Mouse (Mus musculus) heart, embryonic 16.5 days (tissue): ENCODE results near the gene Zxdc. TPM values are rescaled to one million over a fixed set of nuclear protein-coding genes. Genes with fewer than 3 reads are reported as not detected.

Source experiments
- ATAC-seq: fragments of 200-750 bp; cut with Nextera tagmentation; replicated peaks from 2 replicates; pipeline ENCODE4 v1.8.0; 2017; ENCODE audit warnings: moderate number of reproducible peaks; ENCODE audit not compliant: insufficient read depth, low FRiP score; ENCODE audit errors: extremely low read depth
- H3K27ac ChIP-seq: fragments of 300-500 bp; sonication (generic); 2 replicates; pipeline ENCODE4 v1.5.1; 2014; ENCODE audit warnings: mild to moderate bottlenecking, low read length, control low read depth, moderate library complexity
- H3K27me3 ChIP-seq: fragments of 300-500 bp; sonication (generic); 2 replicates; pipeline ENCODE4 v1.6.1; 2014; ENCODE audit warnings: low read length, mixed read lengths; ENCODE audit not compliant: control insufficient read depth, insufficient read depth
- H3K36me3 ChIP-seq: fragments of 300-500 bp; sonication (generic); 2 replicates; pipeline ENCODE4 v1.6.1; 2014; ENCODE audit not compliant: control insufficient read depth, insufficient read depth
- H3K4me1 ChIP-seq: fragments of 300-500 bp; sonication (generic); 2 replicates; pipeline ENCODE4 v1.6.1; 2014; ENCODE audit warnings: low read length, mixed read lengths; ENCODE audit not compliant: control insufficient read depth, insufficient read depth
- H3K4me2 ChIP-seq: fragments of 300-500 bp; sonication (generic); 2 replicates; pipeline ENCODE4 v1.6.1; 2014; ENCODE audit warnings: low read depth, mild to moderate bottlenecking, control low read depth, low read length
- H3K4me3 ChIP-seq: fragments of 300-500 bp; sonication (generic); 2 replicates; pipeline ENCODE4 v1.5.1; 2014; ENCODE audit warnings: mild to moderate bottlenecking, control low read depth, low read length
- H3K9ac ChIP-seq: fragments of 300-500 bp; sonication (generic); 2 replicates; pipeline ENCODE4 v1.6.1; 2014; ENCODE audit warnings: low read length, control low read depth
- H3K9me3 ChIP-seq: fragments of 300-500 bp; sonication (generic); replicated peaks from 2 replicates; pipeline ENCODE4 v1.6.1; 2016; ENCODE audit warnings: low read length; ENCODE audit not compliant: control insufficient read depth
- WGBS: fragments of 180-500 bp; shearing (Covaris S2); extraction: QIAGEN DNeasy Blood & Tissue Kit; methylation state at CpG from one replicate; pipeline ENCODE4 v1.1.7; 2014; 5-methylcytosine and 5-hydroxymethylcytosine counted together
- polyA plus RNA-seq: library from polyadenylated mRNA; unstranded; fragments of >200 nt; fragmentation: Nextera tagmentation; extraction: Ambion mirVana; gene quantifications from 2 replicates; pipeline ENCODE4 v1.2.1, GENCODE M21; 2015

The Zxdc gene
- polyA plus RNA-seq, 1 experiment from 2014 or later = 6.3 TPM

DNA sequence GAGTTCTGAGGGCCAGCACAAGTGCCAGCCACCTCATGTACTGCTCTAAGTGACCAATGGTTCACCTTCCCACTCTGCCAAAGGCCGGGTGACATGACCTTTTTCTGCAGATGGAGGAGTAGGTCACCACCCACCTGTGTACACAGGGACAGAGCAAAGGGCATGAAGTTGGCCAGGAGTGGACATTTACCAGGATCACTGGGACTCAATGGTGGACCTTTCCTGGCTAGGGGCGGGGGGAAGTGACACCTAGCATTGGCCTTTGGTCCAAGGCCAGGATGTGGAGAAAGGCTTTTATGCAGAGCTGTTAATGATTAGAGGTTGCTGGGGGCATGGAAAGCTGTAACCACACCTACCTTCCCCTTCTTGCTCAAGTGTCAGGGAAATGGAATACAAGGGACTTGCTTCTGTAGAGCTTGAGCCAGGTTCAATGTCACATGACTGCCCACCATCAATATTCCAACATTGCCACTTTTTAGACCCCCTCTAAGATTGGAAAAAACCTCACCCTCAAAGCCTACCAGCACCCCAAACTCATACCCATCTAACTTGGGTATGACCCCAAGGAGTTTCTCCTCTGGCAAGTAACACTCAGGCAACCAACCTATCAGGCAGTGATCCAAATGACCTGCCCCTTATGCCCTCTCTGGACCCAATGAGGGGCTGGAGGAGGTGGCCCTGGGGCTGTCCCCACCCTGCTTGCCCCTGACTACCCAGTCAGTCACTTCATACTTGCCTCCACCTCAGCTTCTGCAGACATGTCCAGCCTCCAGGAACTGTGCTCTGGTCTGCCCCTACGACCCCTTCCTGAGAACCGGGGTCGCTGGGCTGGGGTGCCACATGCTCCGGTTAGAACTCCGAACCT is 36.5 kb upstream of the Zxdc start, which contains the start of gene Uroc1:
TSS of gene Uroc1 (plus strand) at position 724 of the 865 bp plus-strand sequence.
- Histone ChIP-seq H3K9me3 (no peaks in the 10 kb centered on the region), H3K4me1 (no peaks in the 10 kb centered on the region), H3K9ac (no peak within 1 kb of the TSS), H3K27me3 (no peaks in the 10 kb centered on the region), H3K36me3 (no peaks in the 10 kb centered on the region), H3K4me2 (no peak within 1 kb of the TSS), H3K27ac (no peak within 1 kb of the TSS), H3K4me3 (no peak within 1 kb of the TSS)
- no peak for ATAC-seq
- WGBS = 80% methylated on average over 7 of the region's 7 CpGs

- Histone ChIP-seq H3K27ac (no peak overlapping the region), H3K9ac (no peak overlapping the region), H3K4me1 (no peaks in the 10 kb centered on the region), H3K27me3 (no peaks in the 10 kb centered on the region), H3K9me3 (no peaks in the 10 kb centered on the region), H3K4me3 (no peak overlapping the region), H3K4me2 (no peak overlapping the region), H3K36me3 (no peaks in the 10 kb centered on the region)
- WGBS = 61% methylated on average over 3 of the region's 3 CpGs
- no peak for ATAC-seq
These were observed 35.0 kb upstream of the Zxdc start for GRCm38 (mm10) chr6:90334244-90334643.

GRCm38 (mm10) chr6:90342343-90342742 is 26.9 kb upstream of the Zxdc start:
- ATAC-seq = no peak
- H3K27ac ChIP-seq = no peak overlapping the region
- H3K9me3 ChIP-seq = no peaks in the 10 kb centered on the region
- no peak overlapping the region for H3K4me3 ChIP-seq
- no peaks in the 10 kb centered on the region for H3K36me3 ChIP-seq
- no peak overlapping the region for H3K9ac ChIP-seq
- H3K4me1 ChIP-seq = no peaks in the 10 kb centered on the region
- H3K4me2 ChIP-seq = no peak overlapping the region
- no peaks in the 10 kb centered on the region for H3K27me3 ChIP-seq
- 72% methylated on average over 2 of the region's 2 CpGs for WGBS

DNA sequence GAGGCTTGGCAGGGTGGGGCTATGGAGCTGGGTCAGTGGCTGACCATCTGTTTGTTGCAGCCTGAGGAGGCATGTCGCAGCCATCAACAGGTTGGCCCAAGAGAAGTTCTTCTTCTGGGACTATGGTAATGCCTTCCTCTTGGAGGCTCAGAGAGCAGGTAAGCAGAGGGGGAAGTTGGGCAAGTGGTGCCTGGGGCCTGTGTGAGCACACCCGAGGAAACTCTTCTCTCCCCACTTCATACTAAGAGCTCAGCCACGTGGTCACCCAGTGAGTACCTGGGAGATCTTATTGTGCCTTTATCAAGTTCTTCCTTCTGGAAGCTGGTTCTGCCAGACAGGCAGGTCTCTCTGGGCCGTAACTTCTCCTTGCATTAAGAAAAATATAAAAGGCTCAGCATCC is 22.1 kb upstream of the Zxdc start:
- H3K27ac ChIP-seq = no peak overlapping the region
- H3K9ac ChIP-seq = no peak overlapping the region
- no peak overlapping the region for H3K4me3 ChIP-seq
- H3K36me3 ChIP-seq = no peaks in the 10 kb centered on the region
- H3K4me2 ChIP-seq = no peak overlapping the region
- H3K27me3 ChIP-seq = no peaks in the 10 kb centered on the region
- H3K9me3 ChIP-seq = no peaks in the 10 kb centered on the region
- no peak for ATAC-seq
- WGBS = 71% methylated on average over 4 of the region's 4 CpGs
- H3K4me1 ChIP-seq = no peaks in the 10 kb centered on the region

DNA sequence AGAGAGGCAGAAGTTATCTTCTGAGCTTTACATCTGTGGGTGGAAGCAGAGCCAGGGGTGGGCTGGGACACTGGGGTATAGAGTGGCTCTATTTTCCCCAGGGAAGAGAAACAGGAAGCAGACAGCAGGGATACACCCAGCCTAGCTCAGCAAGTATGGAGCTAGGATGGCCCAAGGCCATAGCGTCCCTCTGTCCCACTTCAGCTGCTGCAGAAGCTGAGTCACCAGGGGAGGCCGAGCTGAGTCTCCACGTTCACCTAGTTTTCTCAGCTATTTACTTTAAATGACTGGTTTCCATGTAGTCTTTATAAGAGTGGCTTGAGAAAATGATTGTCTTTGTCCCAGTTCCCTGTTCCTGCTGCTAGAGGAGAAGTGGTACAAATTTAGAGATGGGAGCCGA is 20.8 kb upstream of the Zxdc start:
- Histone ChIP-seq H3K4me3 (no peak overlapping the region), H3K36me3 (no peaks in the 10 kb centered on the region), H3K27me3 (no peaks in the 10 kb centered on the region), H3K4me2 (no peak overlapping the region), H3K9me3 (no peaks in the 10 kb centered on the region), H3K27ac (no peak overlapping the region), H3K9ac (no peak overlapping the region), H3K4me1 (no peaks in the 10 kb centered on the region)
- 66% methylated on average over 4 of the region's 4 CpGs for WGBS
- ATAC-seq = no peak

- no peak overlapping the region for H3K4me3 ChIP-seq
- no peak overlapping the region for H3K4me2 ChIP-seq
- H3K9ac ChIP-seq = no peak overlapping the region
- 45% methylated on average over 2 of the region's 2 CpGs for WGBS
- H3K27ac ChIP-seq = no peak overlapping the region
- no peak for ATAC-seq
- H3K36me3 ChIP-seq = no peaks in the 10 kb centered on the region
- no peaks in the 10 kb centered on the region for H3K27me3 ChIP-seq
- no peaks in the 10 kb centered on the region for H3K4me1 ChIP-seq
- no peaks in the 10 kb centered on the region for H3K9me3 ChIP-seq
These were observed 19.3 kb upstream of the Zxdc start for GRCm38 (mm10) chr6:90350011-90350410.

- Histone ChIP-seq H3K9me3 (no peaks in the 10 kb centered on the region), H3K9ac (no peak overlapping the region), H3K36me3 (no peaks in the 10 kb centered on the region), H3K27me3 (no peaks in the 10 kb centered on the region), H3K4me3 (no peak overlapping the region), H3K27ac (no peak overlapping the region), H3K4me2 (no peak overlapping the region), H3K4me1 (peaks cover 16% of the 10 kb centered on the region)
- ATAC-seq = no peak
- 46% methylated on average over 5 of the region's 5 CpGs for WGBS
These were observed 11.2 kb upstream of the Zxdc start for GRCm38 (mm10) chr6:90358142-90358541.

DNA sequence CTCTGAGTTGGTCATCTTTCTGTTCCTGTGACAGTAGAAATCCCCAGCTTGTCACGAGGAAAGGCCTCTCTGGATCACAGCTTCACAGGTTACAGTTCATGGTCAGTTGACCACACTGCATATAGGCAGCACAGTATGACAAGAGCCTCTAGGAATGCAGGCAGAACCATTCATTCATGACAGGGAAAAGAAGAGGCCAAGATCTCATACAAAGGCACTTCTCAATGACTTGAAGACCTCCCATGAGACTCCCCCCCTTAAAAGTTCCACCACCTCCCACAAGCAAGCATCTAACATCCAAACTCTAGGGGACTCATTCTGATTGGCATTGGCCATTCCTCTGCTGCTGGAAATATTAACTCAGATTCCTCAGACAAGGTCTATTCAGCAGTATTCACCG is 9.8 kb upstream of the Zxdc start:
- no peak overlapping the region for H3K27ac ChIP-seq
- 71% methylated on average over 2 of the region's 2 CpGs for WGBS
- peaks cover 16% of the 10 kb centered on the region for H3K4me1 ChIP-seq
- ATAC-seq = no peak
- H3K4me3 ChIP-seq = no peak overlapping the region
- no peaks in the 10 kb centered on the region for H3K36me3 ChIP-seq
- H3K4me2 ChIP-seq = no peak overlapping the region
- no peaks in the 10 kb centered on the region for H3K9me3 ChIP-seq
- no peaks in the 10 kb centered on the region for H3K27me3 ChIP-seq
- no peak overlapping the region for H3K9ac ChIP-seq

DNA sequence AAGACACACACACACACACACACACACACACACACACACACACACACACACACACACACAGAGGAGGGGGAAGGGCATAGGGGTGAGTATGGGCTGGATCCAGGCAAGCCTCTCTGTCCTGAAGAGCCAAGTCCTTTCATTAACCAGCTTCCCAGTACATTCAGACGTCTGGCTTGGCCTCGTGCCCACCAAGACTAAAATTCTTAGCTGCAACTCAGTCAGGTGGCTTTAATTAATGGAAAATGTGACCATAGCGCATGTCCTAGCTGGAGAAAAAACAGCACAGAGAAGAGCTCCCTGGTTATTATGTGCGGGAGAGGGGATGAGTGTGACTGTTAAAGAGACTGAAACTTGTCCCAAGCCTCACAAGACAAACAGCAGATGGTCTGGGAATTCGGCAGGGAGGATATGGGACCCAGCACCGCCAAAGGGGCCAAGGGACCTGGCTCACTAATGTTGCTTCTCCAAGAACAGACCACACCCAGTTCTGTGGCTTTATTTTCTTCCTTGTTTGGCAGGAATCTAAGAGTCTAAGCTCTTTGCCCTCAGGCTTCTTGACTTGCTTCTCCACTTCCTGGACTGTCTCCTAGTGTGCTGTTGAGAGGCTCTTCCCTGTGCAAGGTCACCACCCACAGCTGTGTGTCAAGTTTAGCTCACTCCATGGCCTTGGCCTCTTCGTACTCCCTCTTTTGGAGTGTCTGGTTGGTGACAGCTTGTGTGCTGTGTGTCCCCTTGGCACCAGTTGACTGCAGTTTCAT is 9.1 kb upstream of the Zxdc start:
- Histone ChIP-seq H3K4me1 (peaks cover 16% of the 10 kb centered on the region), H3K9ac (no peak overlapping the region), H3K9me3 (no peaks in the 10 kb centered on the region), H3K4me2 (0 out of 2 replicates have a peak overlapping the region, but pooled peaks have one; percentile 10), H3K27ac (peak overlapping the region; percentile 56; the same call in 1 of the 2 replicates), H3K36me3 (no peaks in the 10 kb centered on the region), H3K4me3 (no peak overlapping the region), H3K27me3 (no peaks in the 10 kb centered on the region)
- WGBS = 30% methylated on average over 7 of the region's 7 CpGs
- peak; percentile 59; the same call in 1 of the 2 replicates for ATAC-seq
